Mouse (Mus musculus) CD8-positive naive resting alpha-beta T cell, adult 2 months (primary cell): ENCODE data around the gene Hpd.
"Not testable (repeated sequence)": the region's sequence is repeated elsewhere in the genome, so short reads cannot be mapped to it uniquely, and the experiment has no call there.

Experiments used
- DNase-seq, 2 experiments: peaks; one replicate each; pipeline ENCODE4 v3.0.0; 2022; ENCODE audit warnings: low read depth in 2 of 2, low spot score in 2 of 2

Gene Hpd

GRCm38 (mm10) chr5:123182651-123183050, at the start of gene Hpd:
TSS of gene Hpd (minus strand) at chr5:123182727.
- no peak for DNase-seq

- DNase-seq, result no peak
Observed at GRCm38 (mm10) chr5:123232180-123232579, 49.7 kb upstream of the Hpd start.

DNA sequence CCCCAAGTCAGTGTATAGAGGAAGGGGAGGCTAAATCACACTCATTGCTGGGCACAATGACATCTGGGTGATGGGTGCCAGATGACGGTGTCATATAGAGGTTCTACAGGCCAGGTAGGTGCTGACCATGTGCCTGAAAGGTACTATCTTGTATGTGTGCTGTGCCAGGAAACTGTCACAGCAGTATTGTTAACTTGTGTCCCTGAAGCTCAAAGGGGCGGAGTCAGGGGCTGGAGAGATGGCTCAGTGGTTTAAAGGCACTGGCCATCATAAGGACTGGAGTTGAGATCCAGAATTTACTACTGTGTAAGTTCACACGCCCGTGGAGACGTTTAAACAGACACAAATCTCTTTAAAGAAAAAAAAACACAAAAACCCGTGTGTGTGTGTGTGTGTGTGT, 46.8 kb upstream of the Hpd start:
- DNase-seq, result no peak

- DNase-seq, result no peak
Observed at GRCm38 (mm10) chr5:123228524-123228922, 46.0 kb upstream of the Hpd start.

- peak; percentile 77 to 86 for DNase-seq
Observed at GRCm38 (mm10) chr5:123227762-123228523, 45.4 kb upstream of the Hpd start.

DNA sequence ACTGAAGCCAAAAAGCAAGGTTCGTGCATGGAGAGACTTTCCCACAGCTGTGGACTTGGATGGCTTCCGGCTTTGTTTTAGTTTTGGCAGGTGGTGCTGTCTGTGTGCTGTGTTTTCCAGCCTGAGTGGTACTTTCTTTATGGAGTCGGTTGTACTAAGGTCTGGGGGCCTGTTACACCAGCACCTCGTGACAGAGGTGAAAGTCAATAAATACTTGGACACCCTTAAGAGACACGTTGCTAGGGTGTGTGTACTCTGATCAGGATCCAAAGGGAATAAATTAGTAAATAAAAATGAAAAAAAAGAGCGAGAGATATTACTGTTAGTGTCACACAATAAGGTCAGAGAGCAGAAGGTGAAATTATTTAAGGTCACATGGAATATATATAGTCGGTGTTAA, 44.3 kb upstream of the Hpd start:
- no peak for DNase-seq

- DNase-seq, result not testable (repeated sequence)
Observed at GRCm38 (mm10) chr5:123223861-123224260, 41.3 kb upstream of the Hpd start.

DNA sequence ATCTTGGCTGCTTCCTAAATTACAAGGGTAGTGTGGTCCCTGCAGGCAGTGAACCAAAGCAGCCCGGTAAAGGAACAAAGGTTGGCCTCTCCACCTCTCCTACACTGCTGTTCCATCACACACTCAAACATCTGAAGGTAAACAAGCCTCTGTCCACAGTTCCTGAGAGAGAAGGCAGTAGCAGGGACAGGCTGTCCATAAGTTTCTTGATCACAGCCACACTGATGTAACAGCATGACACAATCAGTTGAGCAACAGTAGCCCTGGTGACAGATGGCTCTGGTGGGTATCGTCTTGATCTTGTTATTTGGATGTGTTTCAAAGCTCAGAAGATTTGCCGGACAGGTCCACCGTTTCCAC, 40.5 kb upstream of the Hpd start:
- DNase-seq, result no peak

DNA sequence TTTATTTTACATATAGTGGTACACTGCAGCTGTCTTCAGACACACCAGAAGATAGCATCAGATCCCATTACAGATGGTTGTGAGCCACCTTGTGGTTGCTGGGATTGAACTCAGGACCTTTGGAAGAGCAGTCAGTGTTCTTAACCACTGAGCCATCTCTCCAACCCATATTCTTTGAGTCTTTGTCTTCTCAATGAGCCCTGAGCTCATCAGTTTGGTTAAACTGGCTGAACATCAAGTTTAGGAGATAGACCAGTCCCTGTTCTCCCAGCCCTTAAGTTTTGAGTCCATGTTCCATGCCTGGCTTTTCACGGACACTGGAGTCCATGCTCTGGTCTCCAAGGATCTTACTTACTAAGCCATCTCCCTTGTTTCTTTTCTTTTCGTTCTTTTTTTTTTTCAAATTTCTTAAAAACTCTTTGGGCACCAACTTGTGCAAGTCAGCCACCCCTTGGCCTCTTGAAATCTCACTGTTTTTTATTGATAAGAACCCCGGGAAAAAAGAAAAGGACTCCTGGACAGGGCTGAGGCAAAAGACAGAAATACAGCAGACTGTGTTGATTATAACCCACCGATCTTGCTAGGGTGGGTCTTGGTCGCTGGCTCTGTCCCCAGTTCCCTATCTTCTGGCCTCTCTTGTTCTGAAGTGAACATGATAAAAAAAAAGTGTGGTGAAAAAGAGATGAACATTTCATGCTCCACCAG, 40.0 kb upstream of the Hpd start:
- DNase-seq, result not testable (repeated sequence)

GRCm38 (mm10) chr5:123203591-123203990, 21.1 kb upstream of the Hpd start:
- DNase-seq, result not testable (repeated sequence)

GRCm38 (mm10) chr5:123202771-123203170, 20.2 kb upstream of the Hpd start:
- not testable (repeated sequence) for DNase-seq

- no peak for DNase-seq
Observed at GRCm38 (mm10) chr5:123201987-123202386, 19.5 kb upstream of the Hpd start.

GRCm38 (mm10) chr5:123201523-123201892, 19.0 kb upstream of the Hpd start:
- no peak for DNase-seq

- not testable (repeated sequence) for DNase-seq
Observed at GRCm38 (mm10) chr5:123200816-123201522, 18.4 kb upstream of the Hpd start.

GRCm38 (mm10) chr5:123198523-123198922, 16.0 kb upstream of the Hpd start:
- no peak for DNase-seq

DNA sequence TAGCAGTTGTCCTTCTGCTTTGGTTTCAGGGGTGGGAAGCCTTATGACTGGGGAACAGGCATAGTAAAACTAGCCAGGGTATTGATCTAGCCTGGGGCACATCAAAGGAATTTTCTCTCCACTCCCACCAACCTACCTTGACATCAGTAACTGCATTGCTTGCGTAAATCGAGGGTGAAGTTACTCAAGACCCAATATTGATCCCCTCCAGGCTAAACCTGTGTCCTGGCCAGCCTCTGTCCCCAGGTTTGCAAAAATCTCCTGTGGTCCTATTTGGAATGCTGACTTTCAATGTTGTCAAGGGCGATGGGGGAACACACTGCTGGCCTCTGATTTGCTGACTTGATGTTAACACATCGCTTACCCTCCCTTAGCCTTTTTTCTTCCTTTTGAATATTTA, 14.2 kb upstream of the Hpd start:
- DNase-seq, result no peak

DNA sequence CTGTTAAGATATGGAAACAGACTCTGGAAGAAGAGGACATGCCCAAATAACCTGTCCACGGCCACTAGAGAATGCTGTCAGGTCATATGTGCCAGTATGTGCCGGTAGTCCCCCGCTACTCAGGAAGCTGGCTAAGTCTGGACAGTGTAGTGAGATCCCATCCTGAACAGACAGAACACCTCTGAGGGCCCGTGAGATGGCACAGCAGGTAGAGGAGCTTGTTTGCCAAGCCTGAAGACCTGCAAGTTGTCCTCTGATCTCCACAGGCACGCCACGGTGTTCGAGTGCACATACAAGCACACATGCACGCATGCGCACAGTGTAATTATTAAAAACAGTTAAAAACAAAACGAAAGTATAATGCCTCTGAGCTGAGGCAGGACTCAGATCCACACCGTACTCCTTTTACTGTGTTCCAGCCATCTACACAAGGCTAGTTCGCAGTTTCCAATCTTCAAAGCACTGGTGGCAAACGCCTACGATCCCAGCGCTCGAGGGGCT, 13.0 kb upstream of the Hpd start:
- no peak for DNase-seq

- DNase-seq, result no peak
Observed at GRCm38 (mm10) chr5:123194856-123195255, 12.3 kb upstream of the Hpd start.

DNA sequence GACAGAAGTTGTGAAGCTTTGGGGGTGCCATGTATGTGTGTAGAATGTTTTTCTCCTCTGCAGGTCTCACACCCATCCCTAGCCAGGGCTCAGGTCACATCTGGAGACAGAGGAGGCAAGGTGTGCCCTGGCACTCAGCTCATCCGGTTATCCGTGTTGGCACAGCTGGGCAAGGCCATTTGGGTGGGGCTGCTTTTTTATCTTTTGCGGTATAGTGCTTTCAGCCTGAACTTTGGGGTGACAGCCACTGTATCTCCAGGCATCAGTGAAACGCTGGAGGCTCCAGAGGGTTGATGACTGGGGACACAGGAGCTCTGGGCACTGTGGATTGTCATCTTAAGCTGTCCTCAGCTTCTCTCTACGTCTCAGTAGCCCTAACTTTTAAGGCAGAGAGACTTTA, 10.9 kb upstream of the Hpd start:
- no peak for DNase-seq

DNA sequence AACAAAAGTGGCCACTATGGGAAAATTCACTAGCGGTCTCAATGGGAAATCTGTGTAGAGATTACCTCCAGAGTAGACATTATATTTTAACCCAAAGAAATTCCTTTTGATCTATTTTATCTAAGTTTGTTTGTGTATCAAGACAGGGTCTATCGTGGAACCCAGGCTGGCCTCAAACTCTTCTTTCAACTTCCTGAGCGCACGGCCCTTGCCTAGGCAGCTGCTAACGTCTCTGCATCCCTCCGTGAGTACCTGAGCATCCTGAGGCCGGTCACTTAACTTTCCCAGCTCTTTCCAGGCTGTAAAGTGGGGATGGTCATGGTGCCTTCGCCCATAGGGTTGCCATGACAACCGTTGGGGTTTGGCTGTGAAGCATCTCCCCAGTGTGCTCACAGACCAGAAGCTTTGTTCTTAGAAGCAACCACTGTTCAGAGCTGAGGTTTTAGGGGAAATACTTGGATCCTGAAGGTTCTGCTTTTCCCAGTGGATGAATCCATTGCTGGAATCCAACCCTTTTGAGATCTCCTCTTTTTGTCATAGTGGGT, 10.2 kb upstream of the Hpd start:
- DNase-seq, result no peak

DNA sequence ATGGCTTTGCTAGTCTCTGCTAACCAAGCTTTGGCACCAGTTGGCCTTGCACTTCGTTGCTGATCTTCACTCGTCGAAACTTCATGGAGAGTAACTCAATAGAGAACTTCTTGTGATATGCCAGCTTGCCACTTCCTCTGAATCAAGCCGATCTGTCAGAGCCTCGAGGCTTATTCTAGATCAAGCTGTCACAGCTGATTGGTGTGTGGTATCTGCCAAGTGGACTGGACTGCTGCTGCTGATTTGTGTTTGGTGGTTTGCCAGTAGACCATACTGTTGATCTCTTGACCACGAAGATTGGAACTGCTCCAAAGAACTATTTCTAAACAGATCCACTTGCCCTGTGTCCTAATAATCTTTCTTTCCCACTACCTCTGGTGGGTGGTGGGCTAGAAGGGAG, 8.9 kb upstream of the Hpd start:
- DNase-seq, result no peak

DNA sequence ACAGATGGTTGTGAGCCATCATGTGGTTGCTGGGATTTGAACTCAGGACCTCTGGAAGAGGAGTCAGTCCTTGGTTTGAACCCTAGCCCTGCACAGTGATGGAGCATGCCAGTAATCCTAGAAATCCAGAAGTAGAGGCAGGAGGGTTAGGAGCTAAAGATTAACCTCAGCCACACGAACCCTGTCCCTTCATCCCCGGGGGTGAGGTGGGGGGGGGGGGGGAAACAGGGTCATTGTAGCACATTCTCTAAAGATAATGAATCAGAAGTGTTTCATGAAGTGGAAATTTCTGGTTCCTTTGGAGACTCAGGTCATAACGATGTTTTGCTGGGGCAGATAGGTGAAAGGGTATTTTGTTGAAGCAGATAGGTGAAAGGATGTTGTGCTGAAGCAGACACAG, 8.4 kb upstream of the Hpd start:
- DNase-seq, result no peak
